Mouse (Mus musculus) heart, postnatal 0 days (tissue): Measurements from ENCODE around the gene Galntl6.

ENCODE experiments used
- CTCF ChIP-seq: IDR thresholded peaks from 2 replicates; pipeline ENCODE4 v1.5.1; 2016; ENCODE audit warnings: antibody characterized with exemption, control low read depth, low read depth
- EP300 ChIP-seq: IDR thresholded peaks from 2 replicates; pipeline ENCODE4 v1.6.1; 2016; ENCODE audit warnings: antibody characterized with exemption, low read depth

GRCm38 (mm10) chr8:58417551-58417950 is 494.9 kb downstream of the Galntl6 start:
- TF ChIP-seq CTCF (no peak), EP300 (no peak)
